Mouse (Mus musculus) hindbrain, embryonic 11.5 days (tissue): ENCODE data around the gene Tmtc2. TPM values are rescaled to one million over a fixed set of nuclear protein-coding genes. Genes with fewer than 3 reads are reported as not detected.

Source experiments
- ATAC-seq: fragments of 200-750 bp; cut with Nextera tagmentation; 2 replicates; pipeline ENCODE4 v1.8.0; 2017; ENCODE audit warnings: mild to moderate bottlenecking, moderate TSS enrichment, moderate library complexity; ENCODE audit not compliant: low FRiP score
- DNase-seq: peaks from one replicate; pipeline ENCODE4 v3.0.0-alpha.2; 2015; ENCODE audit warnings: low spot score
- H3K27ac ChIP-seq: fragments of 300-500 bp; sonication (generic); 2 replicates; pipeline ENCODE4 v1.5.1; 2014; ENCODE audit warnings: mild to moderate bottlenecking, low read depth, low read length
- H3K27me3 ChIP-seq: fragments of 300-500 bp; sonication (generic); 2 replicates; pipeline ENCODE4 v1.6.1; 2014; ENCODE audit warnings: mild to moderate bottlenecking, low read length, moderate library complexity, mixed read lengths; ENCODE audit not compliant: control insufficient read depth, insufficient read depth
- H3K36me3 ChIP-seq: fragments of 300-500 bp; sonication (generic); 2 replicates; pipeline ENCODE4 v1.6.1; 2014; ENCODE audit warnings: mild to moderate bottlenecking, low read length, moderate library complexity, mixed read lengths; ENCODE audit not compliant: control insufficient read depth, insufficient read depth
- H3K4me1 ChIP-seq: fragments of 300-500 bp; sonication (generic); replicated peaks from 2 replicates; pipeline ENCODE4 v1.6.1; 2014; ENCODE audit warnings: low read length, mixed read lengths; ENCODE audit not compliant: control insufficient read depth, insufficient read depth
- H3K4me2 ChIP-seq: fragments of 300-500 bp; sonication (generic); replicated peaks from 2 replicates; pipeline ENCODE4 v1.6.1; 2014; ENCODE audit warnings: mild to moderate bottlenecking, low read depth, low read length
- H3K4me3 ChIP-seq: fragments of 300-500 bp; sonication (generic); 2 replicates; pipeline ENCODE4 v1.5.1; 2014; ENCODE audit warnings: low read depth, low read length
- H3K9ac ChIP-seq: fragments of 300-500 bp; sonication (generic); 2 replicates; pipeline ENCODE4 v1.6.1; 2014; ENCODE audit warnings: low read depth, low read length
- H3K9me3 ChIP-seq: fragments of 300-500 bp; sonication (generic); 2 replicates; pipeline ENCODE4 v1.6.1; 2016; ENCODE audit warnings: low read length; ENCODE audit not compliant: control insufficient read depth
- WGBS: fragments of 180-500 bp; shearing (Covaris S2); extraction: QIAGEN DNeasy Blood & Tissue Kit; methylation state at CpG from one replicate; pipeline ENCODE4 v1.1.7; 2014; 5-methylcytosine and 5-hydroxymethylcytosine counted together
- polyA plus RNA-seq: library from polyadenylated mRNA; unstranded; fragments of >200 nt; fragmentation: Nextera tagmentation; extraction: Ambion mirVana; gene quantifications from 2 replicates; pipeline ENCODE4 v1.2.1, GENCODE M21; 2014

Tmtc2 gene
- polyA plus RNA-seq, 1 experiment from 2014 or later, result 9.5 TPM

- Histone ChIP-seq H3K27me3 (no peaks in the 10 kb centered on the region), H3K36me3 (no peaks in the 10 kb centered on the region), H3K27ac (no peak overlapping the region), H3K4me2 (no peak overlapping the region), H3K4me3 (no peak overlapping the region), H3K9ac (no peak overlapping the region), H3K9me3 (no peaks in the 10 kb centered on the region), H3K4me1 (no peaks in the 10 kb centered on the region)
- 81% methylated on average over 3 of the region's 3 CpGs for WGBS
- ATAC-seq (no peak), DNase-seq (no peak)
Measured at GRCm38 (mm10) chr10:105364480-105364879, 209.8 kb downstream of the Tmtc2 start.

GRCm38 (mm10) chr10:105350301-105350700, 223.9 kb downstream of the Tmtc2 start:
- no peaks in the 10 kb centered on the region for H3K27me3 ChIP-seq
- no peak for DNase-seq
- no peaks in the 10 kb centered on the region for H3K9me3 ChIP-seq
- no peak overlapping the region for H3K27ac ChIP-seq
- no peak overlapping the region for H3K4me2 ChIP-seq
- ATAC-seq, result no peak
- H3K4me1 ChIP-seq, result no peaks in the 10 kb centered on the region
- no peak overlapping the region for H3K4me3 ChIP-seq
- H3K9ac ChIP-seq, result no peak overlapping the region
- WGBS, result 85% methylated on average over 2 of the region's 2 CpGs
- no peaks in the 10 kb centered on the region for H3K36me3 ChIP-seq

GRCm38 (mm10) chr10:105345920-105346319, 228.3 kb downstream of the Tmtc2 start:
- ATAC-seq, result no peak
- DNase-seq, result no peak
- Histone ChIP-seq H3K4me3 (no peak overlapping the region), H3K36me3 (no peaks in the 10 kb centered on the region), H3K27me3 (no peaks in the 10 kb centered on the region), H3K4me2 (no peak overlapping the region), H3K27ac (no peak overlapping the region), H3K9me3 (no peaks in the 10 kb centered on the region), H3K4me1 (no peaks in the 10 kb centered on the region), H3K9ac (no peak overlapping the region)
- WGBS, result 97% methylated on average over 3 of the region's 3 CpGs

GRCm38 (mm10) chr10:105332856-105333255, 241.4 kb downstream of the Tmtc2 start:
- Histone ChIP-seq H3K27ac (no peak overlapping the region), H3K9ac (no peak overlapping the region), H3K4me3 (no peak overlapping the region), H3K36me3 (no peaks in the 10 kb centered on the region), H3K27me3 (no peaks in the 10 kb centered on the region), H3K4me1 (no peaks in the 10 kb centered on the region), H3K9me3 (no peaks in the 10 kb centered on the region), H3K4me2 (no peak overlapping the region)
- no peak for ATAC-seq
- 59% methylated on average over 2 of the region's 2 CpGs for WGBS
- DNase-seq, result no peak

- Histone ChIP-seq H3K4me1 (no peaks in the 10 kb centered on the region), H3K9ac (no peak overlapping the region), H3K27ac (no peak overlapping the region), H3K4me3 (no peak overlapping the region), H3K27me3 (no peaks in the 10 kb centered on the region), H3K36me3 (no peaks in the 10 kb centered on the region), H3K9me3 (no peaks in the 10 kb centered on the region), H3K4me2 (no peak overlapping the region)
- WGBS, result 67% methylated on average over 5 of the region's 5 CpGs
- ATAC-seq, result no peak
- no peak for DNase-seq
Measured at GRCm38 (mm10) chr10:105330327-105330726, 243.9 kb downstream of the Tmtc2 start.

- H3K9ac ChIP-seq, result no peak overlapping the region
- H3K4me1 ChIP-seq, result no peaks in the 10 kb centered on the region
- H3K27me3 ChIP-seq, result no peaks in the 10 kb centered on the region
- H3K4me2 ChIP-seq, result no peak overlapping the region
- 80% methylated on average over 4 of the region's 4 CpGs for WGBS
- H3K9me3 ChIP-seq, result no peaks in the 10 kb centered on the region
- H3K4me3 ChIP-seq, result no peak overlapping the region
- no peak for ATAC-seq
- H3K27ac ChIP-seq, result no peak overlapping the region
- 0 out of 2 replicates have a peak, but pooled peaks cover 4% of the 10 kb centered on the region for H3K36me3 ChIP-seq
- DNase-seq, result no peak
Measured at GRCm38 (mm10) chr10:105323646-105324192, 250.5 kb downstream of the Tmtc2 start.

DNA sequence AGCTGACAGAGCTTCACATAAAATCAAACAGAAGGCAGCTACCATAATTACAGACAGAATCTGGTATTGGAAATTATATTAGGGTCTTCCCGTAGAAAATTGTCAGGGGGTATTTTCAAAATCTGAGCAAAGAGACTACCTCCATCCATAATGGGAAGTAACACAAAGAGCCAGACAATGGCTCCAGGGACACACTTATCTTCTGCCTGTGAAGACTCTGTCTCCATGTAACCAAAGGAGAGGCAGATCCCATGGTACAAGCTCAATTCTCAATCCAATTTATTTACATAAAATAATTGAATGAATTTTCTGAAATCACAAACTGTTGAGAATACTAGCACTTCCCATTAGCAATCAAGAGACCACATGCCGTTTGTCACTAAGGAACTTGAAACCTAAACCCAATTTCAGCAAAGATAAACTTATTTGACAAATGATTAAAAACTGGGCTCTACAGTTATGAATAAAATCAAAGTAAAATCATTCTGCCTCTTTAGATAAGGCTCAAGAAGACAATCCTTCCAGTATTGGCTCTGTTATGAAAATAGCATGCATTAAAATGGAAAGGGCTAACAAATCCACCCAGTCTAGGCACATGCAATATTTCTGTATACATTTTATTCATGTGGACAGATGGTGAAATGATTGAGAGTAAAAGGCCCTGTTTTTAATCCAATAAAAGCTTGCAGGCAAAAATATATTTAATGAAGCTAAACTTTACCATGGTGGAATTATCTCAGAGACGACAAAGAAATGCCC, 254.8 kb downstream of the Tmtc2 start:
- 0 out of 2 replicates have a peak, but pooled peaks cover 4% of the 10 kb centered on the region for H3K36me3 ChIP-seq
- no peak overlapping the region for H3K27ac ChIP-seq
- DNase-seq (no peak), ATAC-seq (peak; percentile 84)
- H3K4me1 ChIP-seq, result no peaks in the 10 kb centered on the region
- H3K27me3 ChIP-seq, result no peaks in the 10 kb centered on the region
- H3K9ac ChIP-seq, result no peak overlapping the region
- H3K4me2 ChIP-seq, result no peak overlapping the region
- WGBS, result 72% methylated on average over 3 of the region's 3 CpGs
- H3K9me3 ChIP-seq, result no peaks in the 10 kb centered on the region
- H3K4me3 ChIP-seq, result no peak overlapping the region

DNA sequence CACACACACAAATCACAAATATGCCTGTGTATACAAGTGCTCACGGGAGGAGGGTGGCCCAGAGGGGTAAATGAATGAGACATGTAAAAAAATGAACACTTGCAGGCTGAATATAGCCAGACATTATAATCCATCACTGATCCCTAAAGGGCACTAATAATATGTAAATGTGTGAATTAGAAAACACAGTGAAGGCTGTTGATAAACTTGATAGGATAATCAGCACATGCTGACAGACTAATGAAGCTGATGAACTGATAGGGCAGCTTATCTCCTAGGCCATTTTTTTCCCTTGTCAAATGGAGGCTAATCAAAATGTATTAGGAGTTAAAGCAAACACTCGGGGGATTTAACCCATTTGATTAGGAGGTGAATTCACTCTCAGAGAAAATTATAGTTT, 255.4 kb downstream of the Tmtc2 start:
- Histone ChIP-seq H3K4me1 (no peaks in the 10 kb centered on the region), H3K36me3 (0 out of 2 replicates have a peak, but pooled peaks cover 4% of the 10 kb centered on the region), H3K9ac (no peak overlapping the region), H3K4me3 (no peak overlapping the region), H3K27ac (no peak overlapping the region), H3K4me2 (no peak overlapping the region), H3K27me3 (no peaks in the 10 kb centered on the region), H3K9me3 (no peaks in the 10 kb centered on the region)
- DNase-seq, result peak; percentile 25
- WGBS, result 62% methylated on average over 2 of the region's 2 CpGs
- peak; percentile 81 for ATAC-seq

DNA sequence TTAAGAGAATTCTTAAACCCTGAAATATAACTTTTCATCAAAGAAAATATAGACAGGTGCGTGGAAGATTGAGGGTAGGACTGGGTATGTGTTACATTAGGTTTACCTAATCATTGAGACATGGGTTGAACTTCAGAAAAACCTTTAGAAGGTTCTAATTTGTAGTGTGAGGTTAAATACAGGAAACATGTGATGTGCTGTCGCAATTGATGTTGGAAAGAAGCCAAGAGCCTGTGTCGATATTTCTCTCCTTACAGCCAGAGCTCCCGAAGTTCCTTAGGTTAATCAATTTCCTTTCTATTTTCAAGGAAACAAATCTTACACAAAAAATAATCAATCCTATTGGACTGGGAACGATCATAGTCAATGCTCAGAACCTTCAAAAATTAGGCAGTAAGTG, 261.3 kb downstream of the Tmtc2 start:
- Histone ChIP-seq H3K27ac (no peak overlapping the region), H3K36me3 (no peaks in the 10 kb centered on the region), H3K4me2 (no peak overlapping the region), H3K4me1 (no peaks in the 10 kb centered on the region), H3K4me3 (no peak overlapping the region), H3K9me3 (no peaks in the 10 kb centered on the region), H3K9ac (no peak overlapping the region), H3K27me3 (no peaks in the 10 kb centered on the region)
- DNase-seq (no peak), ATAC-seq (no peak)
- 91% methylated on average over 5 of the region's 5 CpGs for WGBS
